Mouse (Mus musculus): ENCODE data around the gene Slc2a13.

GRCm38 (mm10) chr15:91477766-91478165, 95.3 kb downstream of the Slc2a13 start:
- TF ChIP-seq CTCF (IDR thresholded peaks at IDR 0.05; ENCODE audit: low read depth, low read length) (0 out of 2 replicates have a peak, but pooled peaks have one; percentile 11), POLR2A (IDR thresholded peaks at IDR 0.05; ENCODE audit: borderline replicate concordance, low read depth, low read length) (no peak)
